Mouse (Mus musculus) C2C12 (cell line): ENCODE results near the gene Uimc1. TPM values are rescaled to one million over a fixed set of nuclear protein-coding genes. Genes with fewer than 3 reads are reported as not detected.
A peak's percentile ranks its signal among the peaks of the same experiment; 100 is the strongest.
"Not testable (repeated sequence)": the region's sequence is repeated elsewhere in the genome, so short reads cannot be mapped to it uniquely, and the experiment has no call there.

ENCODE experiments used
- H3K27me3 ChIP-seq: one replicate; pipeline ENCODE4 v1.6.1; 2011; ENCODE audit not compliant: control insufficient read depth, insufficient read depth, insufficient read length
- H3K36me3 ChIP-seq: one replicate; pipeline ENCODE4 v1.6.1; 2011; ENCODE audit not compliant: control insufficient read depth, insufficient read depth
- H3K4me3 ChIP-seq: one replicate; pipeline ENCODE4 v1.5.1; 2011; ENCODE audit warnings: mild to moderate bottlenecking, control low read depth; ENCODE audit not compliant: poor library complexity, insufficient read depth, severe bottlenecking
- H3K79me2 ChIP-seq: one replicate; pipeline ENCODE4 v1.6.1; 2011; ENCODE audit not compliant: control insufficient read depth, insufficient read depth
- H3K79me3 ChIP-seq: one replicate; pipeline ENCODE4 v1.6.1; 2011; ENCODE audit warnings: low read depth, control low read depth
- H3ac ChIP-seq: one replicate; pipeline ENCODE3; 2011; ENCODE audit warnings: low read depth; ENCODE audit not compliant: control insufficient read depth, insufficient read length
- CEBPB ChIP-seq: IDR thresholded peaks from one replicate; pipeline ENCODE4 v1.6.1; 2011; ENCODE audit warnings: low read depth, mild to moderate bottlenecking, control low read depth, moderate library complexity
- CTCF ChIP-seq: IDR thresholded peaks from one replicate; pipeline ENCODE4 v1.5.1; 2011; ENCODE audit not compliant: control insufficient read depth, insufficient read depth, insufficient read length
- FOSL1 ChIP-seq: IDR thresholded peaks from one replicate; pipeline ENCODE4 v1.8.0; 2011; ENCODE audit warnings: mild to moderate bottlenecking, low read length; ENCODE audit not compliant: poor library complexity, insufficient read depth, severe bottlenecking
- MAX ChIP-seq: IDR thresholded peaks from one replicate; pipeline ENCODE4 v1.6.1; 2011; ENCODE audit warnings: mild to moderate bottlenecking, control low read depth
- MYOD1 ChIP-seq: IDR thresholded peaks from one replicate; pipeline ENCODE4 v1.6.1; 2011; ENCODE audit warnings: low read depth; ENCODE audit not compliant: control insufficient read depth, insufficient read length
- MYOG ChIP-seq: IDR thresholded peaks from one replicate; pipeline ENCODE4 v1.6.1; 2011; ENCODE audit not compliant: control insufficient read depth, insufficient read length; ENCODE audit errors: extremely low read depth
- USF1 ChIP-seq: IDR thresholded peaks from one replicate; pipeline ENCODE4 v1.6.1; 2011; ENCODE audit warnings: low read depth, mild to moderate bottlenecking, control low read depth, moderate library complexity
- polyA plus RNA-seq: library from polyadenylated mRNA; unstranded; fragments of >200 nt; fragmentation: generic; extraction: Trizol; gene quantifications from one replicate; pipeline ENCODE4 v1.2.1, GENCODE M21; 2012; ENCODE audit warnings: missing spikeins

The Uimc1 gene
- polyA plus RNA-seq, 1 experiment: 9.6 TPM

GRCm38 (mm10) chr13:55103351-55103750 is 3.3 kb upstream of the Uimc1 start:
- H3K27me3 ChIP-seq: no peaks in the 10 kb centered on the region
- no peak for TF ChIP-seq CTCF
- TF ChIP-seq MYOG: no peak
- no peak for TF ChIP-seq USF1
- TF ChIP-seq FOSL1: no peak
- TF ChIP-seq MYOD1: no peak
- TF ChIP-seq MAX: no peak
- TF ChIP-seq CEBPB: no peak

GRCm38 (mm10) chr13:55102366-55102765 is 2.3 kb upstream of the Uimc1 start:
- no peak for TF ChIP-seq MYOD1
- TF ChIP-seq CTCF: no peak
- TF ChIP-seq MYOG: no peak
- no peak for TF ChIP-seq MAX
- TF ChIP-seq CEBPB: no peak
- peaks cover 29% of the 10 kb centered on the region for H3K79me3 ChIP-seq
- H3K4me3 ChIP-seq: no peak overlapping the region
- H3K27me3 ChIP-seq: no peaks in the 10 kb centered on the region
- H3K36me3 ChIP-seq: no peaks in the 10 kb centered on the region
- no peak overlapping the region for H3ac ChIP-seq
- H3K79me2 ChIP-seq: peaks cover 49% of the 10 kb centered on the region

More at GRCm38 (mm10) chr13:55103351-55103750, 3.3 kb upstream of the Uimc1 start:
- Histone ChIP-seq H3K4me3 (no peak overlapping the region), H3K79me2 (peaks cover 49% of the 10 kb centered on the region), H3K79me3 (peaks cover 33% of the 10 kb centered on the region), H3ac (no peak overlapping the region), H3K36me3 (peaks cover 8% of the 10 kb centered on the region)

DNA sequence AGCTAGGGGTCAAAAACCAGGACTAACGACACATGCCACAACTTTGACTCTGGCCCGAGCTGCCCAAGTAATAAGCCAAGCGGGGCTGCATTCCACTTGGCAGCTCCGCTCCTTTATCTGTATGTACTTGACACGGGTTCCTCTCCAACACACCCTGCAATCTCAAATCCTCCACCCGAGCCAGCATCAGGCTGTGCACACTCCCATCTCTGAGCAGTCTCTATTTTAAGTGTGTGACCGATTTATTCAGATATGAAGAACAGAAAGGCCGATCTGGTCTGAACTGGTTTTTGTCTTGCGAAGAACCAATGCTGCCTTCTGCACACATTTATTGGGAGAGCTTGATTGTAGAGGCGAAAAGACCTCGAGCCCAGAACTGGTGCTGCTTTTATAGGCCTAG is 1.5 kb upstream of the Uimc1 start:
- Histone ChIP-seq H3K27me3 (no peaks in the 10 kb centered on the region), H3K36me3 (no peaks in the 10 kb centered on the region), H3K79me2 (peaks cover 49% of the 10 kb centered on the region), H3K4me3 (no peak overlapping the region), H3K79me3 (peaks cover 26% of the 10 kb centered on the region), H3ac (no peak overlapping the region)
- TF ChIP-seq CEBPB (no peak), MYOG (no peak), MYOD1 (no peak), FOSL1 (no peak)

GRCm38 (mm10) chr13:55099066-55099725 is 904 bp downstream of the Uimc1 start:
- Histone ChIP-seq H3K79me3 (peaks cover 23% of the 10 kb centered on the region), H3ac (peak overlapping the region; percentile 91), H3K36me3 (no peaks in the 10 kb centered on the region), H3K79me2 (peaks cover 57% of the 10 kb centered on the region), H3K4me3 (peak overlapping the region; percentile 57), H3K27me3 (no peaks in the 10 kb centered on the region)
- TF ChIP-seq MAX (peak; percentile 9), USF1 (no peak), CEBPB (no peak)

- not testable (repeated sequence) for H3K27me3 ChIP-seq, H3K4me3 ChIP-seq, H3K36me3 ChIP-seq, H3ac ChIP-seq
- peaks cover 64% of the 10 kb centered on the region for H3K79me2 ChIP-seq
- H3K79me3 ChIP-seq: peaks cover 30% of the 10 kb centered on the region
Observed at GRCm38 (mm10) chr13:55097841-55098240, 2.3 kb downstream of the Uimc1 start.

DNA sequence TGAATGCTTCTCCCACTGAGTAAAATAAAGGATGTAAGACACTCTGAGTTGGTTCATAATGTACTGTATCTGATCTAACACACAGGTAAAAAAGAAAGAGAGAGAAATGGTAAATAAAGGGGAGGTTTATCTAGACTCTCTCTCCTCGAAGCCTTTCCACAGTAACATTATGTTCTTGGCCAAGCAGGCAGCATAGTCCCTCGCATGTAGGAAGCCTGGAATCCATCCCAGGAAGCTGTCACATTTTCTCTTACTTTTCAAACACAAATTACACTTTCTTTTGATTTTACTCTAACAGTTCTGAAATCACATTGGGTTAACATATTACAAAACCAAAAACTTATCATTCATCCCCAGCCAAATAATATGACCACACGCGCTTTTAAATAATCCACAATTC is 7.5 kb downstream of the Uimc1 start:
- no peaks in the 10 kb centered on the region for H3K27me3 ChIP-seq
- H3K79me2 ChIP-seq: peaks cover 40% of the 10 kb centered on the region
- peaks cover 33% of the 10 kb centered on the region for H3K36me3 ChIP-seq
- no peak overlapping the region for H3ac ChIP-seq
- peaks cover 26% of the 10 kb centered on the region for H3K79me3 ChIP-seq
- TF ChIP-seq MYOG (no peak), FOSL1 (no peak), USF1 (no peak), CEBPB (no peak), MAX (no peak), CTCF (no peak)
- no peak overlapping the region for H3K4me3 ChIP-seq

DNA sequence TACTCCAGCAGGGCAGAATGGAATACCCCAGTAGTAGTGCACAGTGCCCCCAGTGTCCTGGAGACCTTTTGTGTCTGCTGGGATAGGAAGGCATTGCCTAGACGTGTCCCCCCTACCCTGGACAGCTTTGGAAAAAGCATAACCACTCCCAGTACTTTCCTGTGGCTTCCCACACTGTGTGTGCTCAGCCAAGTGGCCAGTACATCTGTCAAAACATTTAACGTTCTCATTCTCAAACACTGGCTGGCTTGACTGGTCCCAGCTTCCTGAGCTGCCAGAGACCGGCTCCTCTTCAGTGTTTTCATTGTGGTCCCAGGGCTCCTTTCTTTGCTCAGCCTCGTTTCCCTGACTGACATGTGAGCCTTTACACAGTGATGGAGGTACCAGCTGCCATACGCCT is 24.5 kb downstream of the Uimc1 start:
- Histone ChIP-seq H3K36me3 (peaks cover 29% of the 10 kb centered on the region), H3K4me3 (no peak overlapping the region)
- TF ChIP-seq MAX (no peak), USF1 (no peak), FOSL1 (no peak), CTCF (no peak), MYOD1 (no peak), CEBPB (no peak), MYOG (no peak)

More for the DNA sequence above, 24.5 kb downstream of the Uimc1 start:
- Histone ChIP-seq H3K27me3 (no peaks in the 10 kb centered on the region), H3ac (no peak overlapping the region), H3K79me2 (no peaks in the 10 kb centered on the region), H3K79me3 (no peaks in the 10 kb centered on the region)
